Mouse (Mus musculus) 3134 (cell line): ENCODE measurements at regions not wholly inside any gene's neighbourhood (a gene's known extent, or its start where the extent isn't known, plus 50 kb on each side); places are given as distances from the start of the nearest gene placed in this dataset.
A peak's percentile ranks its signal among the peaks of the same experiment; 100 is the strongest.

Source experiments
- DNase-seq: peaks from one replicate; pipeline ENCODE4 v3.0.0-alpha.2; 2011; ENCODE audit warnings: low spot score; ENCODE audit not compliant: insufficient read length; ENCODE audit errors: extremely low read depth

GRCm38 (mm10) chr3:149379866-149380472 is 389.6 kb upstream of the Adgrl2 start:
- DNase-seq: no peak

GRCm38 (mm10) chr3:149379249-149379865 is 389.0 kb upstream of the Adgrl2 start:
- no peak for DNase-seq

- DNase-seq: no peak
Observed at GRCm38 (mm10) chr3:149371439-149371838, 381.1 kb upstream of the Adgrl2 start.

- DNase-seq: no peak
Observed at GRCm38 (mm10) chr3:149370517-149371227, 380.3 kb upstream of the Adgrl2 start.

GRCm38 (mm10) chr3:149367888-149368287 is 377.5 kb upstream of the Adgrl2 start:
- no peak for DNase-seq

- DNase-seq: no peak
Observed at GRCm38 (mm10) chr3:149360164-149360563, 369.8 kb upstream of the Adgrl2 start.

- no peak for DNase-seq
Observed at GRCm38 (mm10) chr3:149358570-149359193, 368.3 kb upstream of the Adgrl2 start.

GRCm38 (mm10) chr3:149357903-149358569 is 367.7 kb upstream of the Adgrl2 start:
- no peak for DNase-seq

- no peak for DNase-seq
Observed at GRCm38 (mm10) chr3:149357121-149357520, 366.8 kb upstream of the Adgrl2 start.

- no peak for DNase-seq
Observed at GRCm38 (mm10) chr3:149355362-149355761, 365.0 kb upstream of the Adgrl2 start.

- DNase-seq: no peak
Observed at GRCm38 (mm10) chr3:149353958-149354357, 363.6 kb upstream of the Adgrl2 start.

- DNase-seq: no peak
Observed at GRCm38 (mm10) chr3:149352546-149352945, 362.2 kb upstream of the Adgrl2 start.

- DNase-seq: no peak
Observed at GRCm38 (mm10) chr3:149349731-149350130, 359.4 kb upstream of the Adgrl2 start.

- DNase-seq: peak; percentile 4
Observed at GRCm38 (mm10) chr3:149349211-149349697, 358.9 kb upstream of the Adgrl2 start.

- no peak for DNase-seq
Observed at GRCm38 (mm10) chr3:149348459-149348971, 358.2 kb upstream of the Adgrl2 start.

GRCm38 (mm10) chr3:149347241-149347992 is 357.1 kb upstream of the Adgrl2 start:
- no peak for DNase-seq

GRCm38 (mm10) chr3:149342511-149342910 is 352.2 kb upstream of the Adgrl2 start:
- DNase-seq: no peak

GRCm38 (mm10) chr3:149339374-149339753 is 349.0 kb upstream of the Adgrl2 start:
- no peak for DNase-seq

GRCm38 (mm10) chr3:149338684-149339373 is 348.5 kb upstream of the Adgrl2 start:
- DNase-seq: peak; percentile 13
